Mouse (Mus musculus) limb, embryonic 14.5 days (tissue): ENCODE measurements around the gene Gm45618. TPM values are rescaled to one million over a fixed set of nuclear protein-coding genes. Genes with fewer than 3 reads are reported as not detected.
A peak's percentile ranks its signal among the peaks of the same experiment; 100 is the strongest.

Source experiments
- ATAC-seq: fragments of 200-750 bp; cut with Nextera tagmentation; 2 replicates; pipeline ENCODE4 v1.8.0; 2017; ENCODE audit warnings: low read depth, moderate number of reproducible peaks, moderate TSS enrichment; ENCODE audit not compliant: low FRiP score
- DNase-seq: peaks from one replicate; pipeline ENCODE4 v3.0.0-alpha.2; 2015; ENCODE audit warnings: low spot score
- H3K27ac ChIP-seq: fragments of 300-500 bp; sonication (generic); replicated peaks from 2 replicates; pipeline ENCODE4 v1.5.1; 2014; ENCODE audit warnings: low read depth, mild to moderate bottlenecking, low read length, moderate library complexity, mixed read lengths
- H3K27me3 ChIP-seq: fragments of 300-500 bp; sonication (generic); 2 replicates; pipeline ENCODE4 v1.6.1; 2014; ENCODE audit warnings: low read length, mixed read lengths; ENCODE audit not compliant: control insufficient read depth, insufficient read depth
- H3K36me3 ChIP-seq: fragments of 300-500 bp; sonication (generic); 2 replicates; pipeline ENCODE4 v1.6.1; 2014; ENCODE audit warnings: mild to moderate bottlenecking, low read length, moderate library complexity, mixed read lengths; ENCODE audit not compliant: control insufficient read depth, insufficient read depth
- H3K4me1 ChIP-seq: fragments of 300-500 bp; sonication (generic); 2 replicates; pipeline ENCODE4 v1.6.1; 2014; ENCODE audit warnings: antibody characterized with exemption, low read length, mixed read lengths; ENCODE audit not compliant: control insufficient read depth, insufficient read depth
- H3K4me2 ChIP-seq: fragments of 300-500 bp; sonication (generic); replicated peaks from 2 replicates; pipeline ENCODE4 v1.6.1; 2014; ENCODE audit warnings: low read depth, mild to moderate bottlenecking, low read length, moderate library complexity; ENCODE audit not compliant: severe bottlenecking
- H3K4me3 ChIP-seq: fragments of 300-500 bp; sonication (generic); replicated peaks from 2 replicates; pipeline ENCODE4 v1.5.1; 2014; ENCODE audit warnings: low read length
- H3K9ac ChIP-seq: fragments of 300-500 bp; sonication (generic); 2 replicates; pipeline ENCODE4 v1.6.1; 2014; ENCODE audit warnings: mild to moderate bottlenecking, low read depth, low read length, moderate library complexity; ENCODE audit not compliant: severe bottlenecking
- H3K9me3 ChIP-seq: fragments of 300-500 bp; sonication (generic); 2 replicates; pipeline ENCODE4 v1.6.1; 2016; ENCODE audit warnings: low read length; ENCODE audit not compliant: control insufficient read depth
- POLR2A ChIP-seq: fragments of 200-500 bp; IDR thresholded peaks from 2 replicates; pipeline ENCODE4 v1.8.0; 2012; ENCODE audit warnings: inconsistent platforms, mild to moderate bottlenecking, moderate library complexity, borderline replicate concordance; ENCODE audit not compliant: insufficient read depth, insufficient read length; ENCODE audit errors: extremely low read depth
- WGBS: fragments of 180-500 bp; shearing (Covaris S2); extraction: QIAGEN DNeasy Blood & Tissue Kit; methylation state at CpG from one replicate; pipeline ENCODE4 v1.1.7; 2014; 5-methylcytosine and 5-hydroxymethylcytosine counted together
- polyA plus RNA-seq, 2 experiments: library from polyadenylated mRNA; depleted of rRNA in 1 of 2; stranded (reverse) in 1 of 2; unstranded in 1 of 2; fragments of >200 nt; fragmentation: Nextera tagmentation in 1 of 2; extraction: Ambion mirVana in 1 of 2; gene quantifications; 2 replicates each; pipeline versions ENCODE4 v1.2.1 to v1.2.3; 2012 to 2014

The Gm45618 gene
- polyA plus RNA-seq, 2 experiments = not detected

DNA sequence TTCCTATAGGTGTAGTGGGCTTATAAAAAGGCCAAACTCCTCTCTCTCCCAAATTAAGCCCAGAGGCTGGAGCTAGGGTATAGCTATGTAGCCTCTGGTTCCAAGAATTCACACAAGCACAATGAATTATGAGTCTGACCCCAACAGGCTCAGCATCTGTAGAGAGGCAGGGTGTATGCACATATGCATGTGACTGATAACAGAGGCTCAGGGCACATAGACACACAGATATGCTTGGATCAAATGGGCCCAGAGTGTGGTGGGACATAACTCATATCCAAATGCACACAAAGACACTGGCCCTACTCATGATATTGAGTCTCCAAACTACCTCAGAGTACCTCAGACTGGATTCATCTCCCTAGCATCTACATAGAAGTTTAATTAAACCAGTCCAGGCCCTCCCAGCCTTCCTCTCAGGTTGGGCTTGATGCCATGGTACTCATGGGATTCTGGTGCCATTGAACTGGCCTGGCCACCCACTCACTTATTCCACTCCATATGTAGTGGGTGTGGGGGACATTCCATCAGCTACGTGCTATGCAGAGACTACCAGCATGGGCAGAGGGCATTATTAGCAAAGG lies 33.4 kb downstream of the Gm45618 start:
- no peak for ATAC-seq
- Histone ChIP-seq H3K9me3 (no peaks in the 10 kb centered on the region), H3K4me2 (no peak overlapping the region), H3K36me3 (peaks cover 3% of the 10 kb centered on the region; the same call in 1 of the 2 replicates), H3K4me1 (peaks cover 15% of the 10 kb centered on the region), H3K27me3 (peaks cover 31% of the 10 kb centered on the region), H3K27ac (no peak overlapping the region), H3K9ac (no peak overlapping the region), H3K4me3 (no peak overlapping the region)
- no peak for DNase-seq
- 80% methylated on average over 1 of the region's 1 CpGs for WGBS
- no peak for TF ChIP-seq POLR2A

DNA sequence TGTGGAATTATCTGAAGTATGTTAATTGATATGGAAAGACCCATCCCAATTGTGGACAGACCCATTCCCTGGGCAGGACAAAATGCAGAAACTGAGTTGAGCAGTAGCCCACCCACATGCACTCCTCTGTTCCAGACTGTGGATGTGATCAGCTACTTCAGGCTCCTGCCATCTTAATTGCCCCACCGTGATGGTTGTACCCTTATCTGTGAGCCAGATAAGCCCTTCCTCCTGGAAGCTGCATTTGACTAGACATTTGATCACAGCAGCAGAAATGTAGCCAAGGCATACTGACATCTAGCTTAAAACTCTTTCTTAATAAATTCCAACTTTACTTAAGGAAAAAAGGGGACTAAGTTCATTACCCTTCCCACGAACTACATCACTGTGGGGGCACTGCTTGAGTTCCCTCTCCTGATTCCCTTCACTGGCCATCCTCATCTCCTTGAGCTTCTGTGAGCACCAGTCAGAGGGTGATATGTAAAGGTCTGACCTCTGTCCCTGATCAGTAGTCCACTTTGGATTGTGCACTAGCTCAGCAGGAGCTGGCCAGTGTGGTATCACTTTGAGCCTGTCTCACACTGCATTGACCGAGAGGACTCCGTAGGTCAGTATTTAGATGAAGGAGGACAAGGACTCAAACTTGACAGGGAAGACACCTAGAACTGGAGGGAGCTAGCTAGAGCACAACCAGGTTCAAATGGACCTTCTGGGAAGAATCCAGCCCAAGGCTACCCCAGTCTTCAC lies 34.2 kb downstream of the Gm45618 start:
- Histone ChIP-seq H3K36me3 (peaks cover 4% of the 10 kb centered on the region; the same call in 1 of the 2 replicates), H3K27ac (no peak overlapping the region), H3K27me3 (peaks cover 38% of the 10 kb centered on the region), H3K4me1 (peaks cover 15% of the 10 kb centered on the region), H3K9me3 (no peaks in the 10 kb centered on the region), H3K4me2 (no peak overlapping the region), H3K9ac (no peak overlapping the region), H3K4me3 (no peak overlapping the region)
- ATAC-seq (no peak), DNase-seq (no peak)
- TF ChIP-seq POLR2A = no peak
- 79% methylated on average over 4 of the region's 4 CpGs for WGBS

DNA sequence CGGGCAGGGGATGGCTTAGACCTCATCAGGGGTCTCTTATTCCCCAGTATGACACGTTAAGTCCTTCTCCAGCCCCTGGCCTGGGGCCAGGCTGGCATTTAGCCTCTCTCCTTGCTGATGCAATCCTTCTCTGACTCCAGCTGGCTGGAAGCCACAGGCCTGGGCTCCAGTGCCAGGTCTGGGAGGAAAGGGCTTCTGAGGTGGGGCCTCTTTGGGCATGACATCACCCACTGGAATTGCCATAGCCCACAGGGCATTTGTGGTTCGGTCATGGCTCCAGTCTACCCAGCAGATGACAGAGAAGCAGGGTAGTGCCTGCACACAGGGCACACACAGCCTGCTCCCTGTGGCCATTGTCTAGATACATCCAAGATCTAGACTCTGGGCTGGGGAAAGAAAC lies 35.7 kb downstream of the Gm45618 start:
- Histone ChIP-seq H3K36me3 (peaks cover 4% of the 10 kb centered on the region; the same call in 1 of the 2 replicates), H3K4me2 (0 out of 2 replicates have a peak overlapping the region, but pooled peaks have one; percentile 5), H3K27ac (no peak overlapping the region), H3K9ac (no peak overlapping the region), H3K9me3 (no peaks in the 10 kb centered on the region), H3K4me3 (no peak overlapping the region), H3K27me3 (peaks cover 51% of the 10 kb centered on the region), H3K4me1 (peaks cover 15% of the 10 kb centered on the region)
- DNase-seq (peak; percentile 26), ATAC-seq (0 out of 2 replicates have a peak, but pooled peaks have one; percentile 12)
- TF ChIP-seq POLR2A = no peak
- WGBS = 42% methylated on average over 3 of the region's 3 CpGs

DNA sequence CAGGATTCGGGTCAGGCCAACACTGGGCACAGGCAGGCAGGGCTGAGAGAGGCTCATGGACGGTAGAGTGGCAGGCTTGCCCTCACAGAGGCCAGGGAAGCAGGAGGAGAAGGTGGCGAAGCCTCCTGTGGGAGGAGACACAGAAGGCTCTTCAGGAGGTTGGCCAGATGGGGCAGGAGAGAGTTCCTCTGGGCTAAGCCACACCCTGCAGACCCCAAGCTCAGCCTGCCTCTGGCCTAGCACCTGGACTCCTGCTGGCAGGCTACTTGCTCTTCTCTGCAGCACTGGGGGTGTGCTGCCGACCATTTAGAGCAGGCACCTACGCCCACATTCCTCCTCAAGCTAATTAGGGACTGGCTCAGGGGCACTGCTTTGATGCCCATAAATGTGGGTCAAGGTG lies 36.1 kb downstream of the Gm45618 start:
- Histone ChIP-seq H3K36me3 (peaks cover 4% of the 10 kb centered on the region; the same call in 1 of the 2 replicates), H3K4me3 (no peak overlapping the region), H3K4me1 (peaks cover 15% of the 10 kb centered on the region), H3K4me2 (0 out of 2 replicates have a peak overlapping the region, but pooled peaks have one; percentile 5), H3K27ac (0 out of 2 replicates have a peak overlapping the region, but pooled peaks have one; percentile 43), H3K9ac (no peak overlapping the region), H3K9me3 (no peaks in the 10 kb centered on the region), H3K27me3 (peaks cover 52% of the 10 kb centered on the region)
- ATAC-seq = peak; percentile 35; the same call in 1 of the 2 replicates
- WGBS = 13% methylated on average over 4 of the region's 5 CpGs
- no peak for DNase-seq
- TF ChIP-seq POLR2A = no peak

DNA sequence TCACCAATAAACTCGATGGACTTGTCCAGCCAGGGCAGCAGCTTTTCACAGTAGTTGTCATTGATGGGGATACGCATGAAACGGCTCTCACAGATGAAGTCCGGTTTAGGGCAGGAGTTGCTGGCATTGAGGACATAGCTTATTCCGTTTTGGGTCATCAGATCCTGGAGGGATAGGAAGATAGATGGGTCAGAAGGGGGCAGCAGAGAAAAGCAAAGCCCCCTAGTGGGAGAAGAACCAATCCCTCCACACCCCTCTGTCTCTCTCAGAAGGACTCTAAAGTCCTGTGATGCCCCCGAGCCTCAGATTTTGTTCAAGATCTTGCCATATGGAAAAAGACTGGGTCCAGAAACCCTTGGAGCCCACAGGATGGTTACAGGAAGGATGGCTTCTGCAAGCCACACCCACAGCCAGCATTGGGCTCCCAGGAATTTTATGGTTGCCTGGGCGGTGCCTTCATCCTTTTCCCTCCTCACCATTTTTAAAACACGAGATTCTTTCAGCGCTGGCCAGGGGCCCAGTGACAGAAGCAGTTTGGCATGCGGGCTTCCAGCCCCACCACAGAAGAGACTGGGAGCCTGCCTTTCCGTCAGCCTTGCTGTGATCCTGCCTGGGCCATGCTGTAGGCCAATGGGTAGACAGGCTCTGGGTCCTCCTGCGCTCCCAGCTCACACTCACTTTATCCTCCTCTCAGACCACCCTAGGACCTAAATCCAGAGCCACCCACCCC lies 36.8 kb downstream of the Gm45618 start:
- H3K9me3 ChIP-seq = no peaks in the 10 kb centered on the region
- peaks cover 57% of the 10 kb centered on the region for H3K27me3 ChIP-seq
- H3K9ac ChIP-seq = no peak overlapping the region
- H3K27ac ChIP-seq = 0 out of 2 replicates have a peak overlapping the region, but pooled peaks have one; percentile 43
- H3K4me2 ChIP-seq = no peak overlapping the region
- peaks cover 4% of the 10 kb centered on the region; the same call in 1 of the 2 replicates for H3K36me3 ChIP-seq
- peaks cover 10% of the 10 kb centered on the region for H3K4me1 ChIP-seq
- 0 out of 2 replicates have a peak overlapping the region, but pooled peaks have one; percentile 1 for H3K4me3 ChIP-seq
- TF ChIP-seq POLR2A = no peak
- no peak for ATAC-seq
- peak; percentile 55 for DNase-seq
- 25% methylated on average over 12 of the region's 12 CpGs for WGBS
